Mouse (Mus musculus): ENCODE data around the gene Use1. TPM values are rescaled to one million over a fixed set of nuclear protein-coding genes. Genes with fewer than 3 reads are reported as not detected.

Use1 gene
- total RNA-seq, 1 experiment: 112 TPM

DNA sequence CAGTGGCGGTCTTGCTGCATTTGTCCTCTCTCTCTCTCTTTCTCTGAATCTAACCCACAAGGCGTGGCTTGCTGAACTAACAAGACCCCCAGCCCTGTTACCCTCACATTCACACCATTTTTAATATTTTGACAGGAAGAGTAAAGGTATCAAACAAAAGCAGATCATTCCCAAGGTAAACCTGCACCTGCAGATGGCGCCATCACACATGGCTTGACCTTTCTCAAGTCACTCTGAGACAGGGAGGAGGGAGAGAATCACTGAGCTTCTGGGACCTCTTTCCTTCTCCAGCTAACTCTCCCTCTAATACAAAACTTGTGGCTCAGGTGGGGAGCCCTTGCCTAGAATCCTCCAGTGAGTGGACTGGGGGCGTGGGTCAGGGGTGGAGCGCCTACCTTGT lies 26.0 kb upstream of the Use1 start:
- Histone ChIP-seq H3K9ac (ENCODE audit: insufficient read depth, low read depth, low read length, poor library complexity, severe bottlenecking) (no peak overlapping the region), H3K36me3 (ENCODE audit: control insufficient read depth, insufficient read depth, low read length, poor library complexity, severe bottlenecking) (peaks cover 21% of the 10 kb centered on the region; the same call in 1 of the 2 replicates), H3K4me3 (ENCODE audit: insufficient read depth in 1 of 2, low read depth in 1 of 2, low read length in 2 of 2, poor library complexity in 1 of 2, severe bottlenecking in 1 of 2) (no peak overlapping the region), H3K27ac (ENCODE audit: insufficient read depth, low read depth, low read length, poor library complexity, severe bottlenecking) (no peak overlapping the region), H3K4me1 (ENCODE audit: control insufficient read depth in 2 of 2, insufficient read depth in 2 of 2, low read length in 2 of 2, poor library complexity in 1 of 2) (no peaks in the 10 kb centered on the region), H3K9me3 (ENCODE audit: control insufficient read depth, insufficient read depth, low read depth, low read length) (no peaks in the 10 kb centered on the region)
- peak; percentile 29 for DNase-seq (ENCODE audit: low read depth, low spot score)
- TF ChIP-seq CHD2 (IDR thresholded peaks at IDR 0.05; ENCODE audit: low read depth, low read length) (no peak), HCFC1 (IDR thresholded peaks at IDR 0.05; ENCODE audit: borderline replicate concordance, insufficient read depth, low read length) (no peak), MAFK (IDR thresholded peaks at IDR 0.05; ENCODE audit: insufficient read depth, low read depth, low read length) (no peak), ZNF384 (IDR thresholded peaks at IDR 0.05; ENCODE audit: low read depth, low read length) (no peak), ZC3H11A (IDR thresholded peaks at IDR 0.05; ENCODE audit: borderline replicate concordance, low read depth, low read length) (no peak)
- in situ Hi-C loops (cut with MboI; ENCODE audit: low sequenced_read_pairs in 2 of 2, unreplicated experiment in 2 of 2): no loop called here

DNA sequence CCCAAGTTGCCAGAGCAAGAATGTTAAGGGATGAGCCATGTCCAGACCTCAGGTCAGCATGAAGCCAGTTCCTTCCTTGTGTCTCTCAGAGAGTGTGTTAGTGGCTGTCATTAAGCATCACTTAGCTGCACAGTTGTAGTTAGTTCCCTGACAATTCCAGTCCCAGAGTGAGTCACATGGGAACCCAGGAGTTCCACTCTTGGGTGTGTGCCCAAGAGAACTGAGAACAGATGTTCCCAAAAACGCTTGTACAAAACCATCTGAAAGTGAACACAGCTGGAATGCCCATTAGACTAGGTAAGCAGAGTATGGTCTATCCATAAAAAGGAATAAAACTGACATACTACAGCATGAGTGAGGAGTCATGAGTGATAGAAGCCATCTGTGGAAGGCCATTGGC lies 20.1 kb upstream of the Use1 start:
- Histone ChIP-seq H3K4me3 (ENCODE audit: insufficient read depth in 1 of 2, low read depth in 1 of 2, low read length in 2 of 2, poor library complexity in 1 of 2, severe bottlenecking in 1 of 2) (no peak overlapping the region), H3K9ac (ENCODE audit: insufficient read depth, low read depth, low read length, poor library complexity, severe bottlenecking) (no peak overlapping the region), H3K9me3 (ENCODE audit: control insufficient read depth, insufficient read depth, low read depth, low read length) (no peaks in the 10 kb centered on the region), H3K27ac (ENCODE audit: insufficient read depth, low read depth, low read length, poor library complexity, severe bottlenecking) (no peak overlapping the region), H3K36me3 (ENCODE audit: control insufficient read depth, insufficient read depth, low read length, poor library complexity, severe bottlenecking) (peaks cover 59% of the 10 kb centered on the region), H3K4me1 (ENCODE audit: control insufficient read depth in 2 of 2, insufficient read depth in 2 of 2, low read length in 2 of 2, poor library complexity in 1 of 2) (no peaks in the 10 kb centered on the region)
- DNase-seq (ENCODE audit: low read depth, low spot score): no peak
- TF ChIP-seq HCFC1 (IDR thresholded peaks at IDR 0.05; ENCODE audit: borderline replicate concordance, insufficient read depth, low read length): no peak
- no peak for TF ChIP-seq CHD2 (IDR thresholded peaks at IDR 0.05; ENCODE audit: low read depth, low read length)
- no peak for TF ChIP-seq ZNF384 (IDR thresholded peaks at IDR 0.05; ENCODE audit: low read depth, low read length)
- no peak for TF ChIP-seq ZC3H11A (IDR thresholded peaks at IDR 0.05; ENCODE audit: borderline replicate concordance, low read depth, low read length)
- no peak for TF ChIP-seq MAFK (IDR thresholded peaks at IDR 0.05; ENCODE audit: insufficient read depth, low read depth, low read length)
- in situ Hi-C loops (cut with MboI; ENCODE audit: low sequenced_read_pairs in 2 of 2, unreplicated experiment in 2 of 2): no loop called here

DNA sequence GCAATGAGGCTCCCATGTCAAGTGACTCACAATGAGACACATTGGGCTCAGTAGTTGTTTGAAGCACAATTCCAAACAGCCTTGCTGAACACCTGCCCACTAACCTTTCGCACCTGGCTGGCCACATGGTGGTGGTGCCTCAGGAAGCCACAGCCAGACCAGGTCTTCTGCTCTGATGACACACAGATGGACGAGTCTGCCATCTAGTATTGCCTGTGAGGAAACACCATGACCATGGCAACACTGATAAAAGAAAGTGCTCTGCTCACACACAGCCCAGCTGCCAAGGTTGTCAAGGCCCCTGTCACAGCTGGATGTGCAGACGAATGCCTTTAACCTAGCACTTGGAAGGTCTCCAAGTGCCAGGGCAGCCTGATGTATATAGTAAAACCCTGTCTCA lies 15.5 kb upstream of the Use1 start:
- in situ Hi-C loops (cut with MboI; ENCODE audit: low sequenced_read_pairs in 2 of 2, unreplicated experiment in 2 of 2): no loop called here
- H3K36me3 ChIP-seq (ENCODE audit: control insufficient read depth, insufficient read depth, low read length, poor library complexity, severe bottlenecking): peaks cover 75% of the 10 kb centered on the region

DNA sequence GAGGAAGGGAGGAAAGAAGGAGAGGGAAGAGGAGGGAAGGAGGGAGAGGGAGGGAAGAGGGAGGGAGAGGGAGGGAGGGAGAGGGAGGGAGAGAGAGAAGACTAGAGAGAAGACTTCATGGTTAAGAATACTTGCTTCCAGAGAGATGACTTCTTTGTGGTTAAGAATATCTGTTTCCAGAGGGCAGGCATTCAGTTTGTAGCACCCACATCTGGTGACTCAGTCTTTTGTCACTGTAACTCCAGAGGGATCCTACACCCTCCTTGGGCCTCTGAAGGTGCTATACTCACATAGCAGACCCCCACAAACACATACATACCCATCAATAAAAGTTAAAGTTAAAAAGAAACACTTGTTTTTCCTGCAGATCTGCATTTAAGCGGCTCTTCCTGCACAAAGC lies 15.1 kb upstream of the Use1 start:
- Histone ChIP-seq H3K4me3 (ENCODE audit: insufficient read depth in 1 of 2, low read depth in 1 of 2, low read length in 2 of 2, poor library complexity in 1 of 2, severe bottlenecking in 1 of 2) (no peak overlapping the region), H3K9ac (ENCODE audit: insufficient read depth, low read depth, low read length, poor library complexity, severe bottlenecking) (no peak overlapping the region), H3K4me1 (ENCODE audit: control insufficient read depth in 2 of 2, insufficient read depth in 2 of 2, low read length in 2 of 2, poor library complexity in 1 of 2) (no peaks in the 10 kb centered on the region), H3K9me3 (ENCODE audit: control insufficient read depth, insufficient read depth, low read depth, low read length) (no peaks in the 10 kb centered on the region), H3K27ac (ENCODE audit: insufficient read depth, low read depth, low read length, poor library complexity, severe bottlenecking) (no peak overlapping the region), H3K36me3 (ENCODE audit: control insufficient read depth, insufficient read depth, low read length, poor library complexity, severe bottlenecking) (peaks cover 75% of the 10 kb centered on the region)
- no peak for DNase-seq (ENCODE audit: low read depth, low spot score)
- in situ Hi-C loops (cut with MboI; ENCODE audit: low sequenced_read_pairs in 2 of 2, unreplicated experiment in 2 of 2): no loop called here
- TF ChIP-seq ZNF384 (IDR thresholded peaks at IDR 0.05; ENCODE audit: low read depth, low read length) (no peak), MAFK (IDR thresholded peaks at IDR 0.05; ENCODE audit: insufficient read depth, low read depth, low read length) (no peak), HCFC1 (IDR thresholded peaks at IDR 0.05; ENCODE audit: borderline replicate concordance, insufficient read depth, low read length) (no peak), CHD2 (IDR thresholded peaks at IDR 0.05; ENCODE audit: low read depth, low read length) (no peak)

More for the DNA sequence above, 15.5 kb upstream of the Use1 start:
- H3K4me1 ChIP-seq (ENCODE audit: control insufficient read depth in 2 of 2, insufficient read depth in 2 of 2, low read length in 2 of 2, poor library complexity in 1 of 2): no peaks in the 10 kb centered on the region
- TF ChIP-seq MAFK (IDR thresholded peaks at IDR 0.05; ENCODE audit: insufficient read depth, low read depth, low read length) (no peak), CHD2 (IDR thresholded peaks at IDR 0.05; ENCODE audit: low read depth, low read length) (no peak)
- no peak overlapping the region for H3K9ac ChIP-seq (ENCODE audit: insufficient read depth, low read depth, low read length, poor library complexity, severe bottlenecking)
- no peak for DNase-seq (ENCODE audit: low read depth, low spot score)
- no peak overlapping the region for H3K27ac ChIP-seq (ENCODE audit: insufficient read depth, low read depth, low read length, poor library complexity, severe bottlenecking)
- H3K9me3 ChIP-seq (ENCODE audit: control insufficient read depth, insufficient read depth, low read depth, low read length): no peaks in the 10 kb centered on the region
- no peak overlapping the region for H3K4me3 ChIP-seq (ENCODE audit: insufficient read depth in 1 of 2, low read depth in 1 of 2, low read length in 2 of 2, poor library complexity in 1 of 2, severe bottlenecking in 1 of 2)

DNA sequence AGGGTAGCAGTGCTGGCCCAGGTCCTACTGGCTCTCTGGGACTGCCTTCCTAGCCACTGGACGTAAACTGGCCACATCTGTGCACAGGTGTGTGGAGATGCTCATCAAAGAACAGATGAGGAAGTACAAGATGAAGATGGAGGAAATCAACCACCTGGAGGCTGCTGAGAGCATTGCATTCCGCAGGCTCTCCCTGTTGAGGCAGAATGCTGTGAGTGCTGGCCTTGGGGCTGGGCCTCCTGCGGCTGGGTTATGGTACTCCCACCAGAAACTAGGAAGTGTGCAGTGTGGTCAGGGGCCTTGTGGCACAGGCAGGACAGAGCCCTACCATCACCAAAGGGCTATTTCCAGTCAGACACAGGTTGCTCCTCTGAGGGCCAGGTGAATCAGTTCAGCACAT lies 8.6 kb upstream of the Use1 start:
- Histone ChIP-seq H3K4me3 (ENCODE audit: insufficient read depth in 1 of 2, low read depth in 1 of 2, low read length in 2 of 2, poor library complexity in 1 of 2, severe bottlenecking in 1 of 2) (no peak overlapping the region), H3K27ac (ENCODE audit: insufficient read depth, low read depth, low read length, poor library complexity, severe bottlenecking) (no peak overlapping the region), H3K9ac (ENCODE audit: insufficient read depth, low read depth, low read length, poor library complexity, severe bottlenecking) (no peak overlapping the region), H3K4me1 (ENCODE audit: control insufficient read depth in 2 of 2, insufficient read depth in 2 of 2, low read length in 2 of 2, poor library complexity in 1 of 2) (peaks cover 2 to 14% of the 10 kb centered on the region in 2 experiments; a peak in 2 of 4 replicates), H3K36me3 (ENCODE audit: control insufficient read depth, insufficient read depth, low read length, poor library complexity, severe bottlenecking) (peaks cover 44% of the 10 kb centered on the region), H3K9me3 (ENCODE audit: control insufficient read depth, insufficient read depth, low read depth, low read length) (no peaks in the 10 kb centered on the region)
- in situ Hi-C loops (cut with MboI; ENCODE audit: low sequenced_read_pairs in 2 of 2, unreplicated experiment in 2 of 2): no loop called here
- DNase-seq (ENCODE audit: low read depth, low spot score): no peak
- TF ChIP-seq MAFK (IDR thresholded peaks at IDR 0.05; ENCODE audit: insufficient read depth, low read depth, low read length) (no peak), ZC3H11A (IDR thresholded peaks at IDR 0.05; ENCODE audit: borderline replicate concordance, low read depth, low read length) (no peak), CHD2 (IDR thresholded peaks at IDR 0.05; ENCODE audit: low read depth, low read length) (no peak)
